In the genomic region with DNA sequence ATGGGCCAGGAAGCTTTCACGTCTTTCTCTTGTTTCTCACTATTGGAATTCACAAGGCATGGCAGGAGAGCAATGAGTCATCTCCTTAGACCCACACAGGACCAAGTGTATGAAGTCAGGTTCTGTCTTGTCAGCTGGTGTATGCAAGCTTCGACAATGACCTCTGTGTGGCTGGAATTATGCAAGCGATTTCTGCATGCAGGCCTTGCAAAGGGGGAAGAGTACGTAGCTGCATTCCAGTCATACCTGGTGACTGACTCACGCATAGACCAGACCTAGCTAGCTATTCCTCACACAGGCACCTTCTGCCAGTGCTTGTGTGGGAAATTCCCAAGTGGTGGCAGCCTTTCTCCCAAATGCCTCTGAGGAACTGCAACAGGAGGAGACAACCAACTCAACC, we compare ENCODE assay signal across 8 mouse cellular contexts. TPM values are rescaled to one million over a fixed set of nuclear protein-coding genes. Genes with fewer than 3 reads are reported as not detected.
A peak's percentile ranks its signal among the peaks of the same experiment; 100 is the strongest.
DNase-seq lines count a peak whose midpoint lies in the region; ATAC-seq and TF ChIP-seq lines count a peak whose summit lies in the region.

No protein-coding gene starts in this region.

- peak; percentile 40 for DNase-seq in ovary, adult 18-20 months (ENCODE audit: low spot score)
- no peak for DNase-seq in ovary, postnatal 36 days (ENCODE audit: low spot score)
- DNase-seq in kidney, adult 2 months: peak; percentile 87
- peak; percentile 55 to 72 for DNase-seq in lung, postnatal 4 days
- DNase-seq in left cerebral cortex, postnatal 10 days (ENCODE audit: extremely low spot score in 1 of 2, low spot score in 2 of 2): no peak
- no peak for DNase-seq in thymus, postnatal 0 days (ENCODE audit: low spot score)

- peaks cover 7% of the 10 kb centered on the region for H3K4me1 ChIP-seq in embryonic fibroblast, embryonic 13.5 days (ENCODE audit: control insufficient read depth, insufficient read depth, low read length)
- peaks cover 10% of the 10 kb centered on the region; the same call in 1 of the 2 replicates for H3K4me1 ChIP-seq in kidney, adult 2 months (ENCODE audit: control insufficient read depth, insufficient read depth, low read length)

- TF ChIP-seq POLR2A in embryonic fibroblast, embryonic 13.5 days (IDR thresholded peaks at IDR 0.05; ENCODE audit: low read depth, low read length): peak; percentile 56
- TF ChIP-seq POLR2A in kidney, adult 2 months (IDR thresholded peaks at IDR 0.05; ENCODE audit: low read depth, low read length): no peak

- H3K27me3 ChIP-seq in kidney, adult 2 months (replicated peaks; ENCODE audit: control insufficient read depth, insufficient read depth, low read length): no peaks in the 10 kb centered on the region

- TF ChIP-seq CTCF in embryonic fibroblast, embryonic 13.5 days (IDR thresholded peaks at IDR 0.05; ENCODE audit: borderline replicate concordance, insufficient read depth, low read length): no peak
- no peak for TF ChIP-seq CTCF in kidney, adult 2 months (conservative IDR thresholded peaks at IDR 0.05; ENCODE audit: insufficient read depth, insufficient read length, low read depth, low read length)

- ATAC-seq in erythroid progenitor cell, adult 5-6 weeks (replicated peaks; ENCODE audit: low FRiP score, poor library complexity, severe bottlenecking): no peak

- peaks cover 23% of the 10 kb centered on the region for H3K36me3 ChIP-seq in kidney, adult 2 months (ENCODE audit: control insufficient read depth, insufficient read depth, low read length)

- H3K27ac ChIP-seq in embryonic fibroblast, embryonic 13.5 days (ENCODE audit: insufficient read depth, low read length): peak overlapping the region; percentile 76
- peak overlapping the region; percentile 93 for H3K27ac ChIP-seq in kidney, adult 2 months (ENCODE audit: insufficient read depth, low read depth, low read length)

- 10% methylated on average over 5 of the region's 5 CpGs for WGBS in kidney, adult 2 months

- intact Hi-C loops in left cerebral cortex, postnatal 10 days (cut with DNase I): no loop called here

- no peak overlapping the region for H3K4me3 ChIP-seq in embryonic fibroblast, embryonic 13.5 days (ENCODE audit: insufficient read depth, low read length)
- no peak overlapping the region for H3K4me3 ChIP-seq in kidney, adult 2 months (ENCODE audit: insufficient read depth, low read depth, low read length)

RNA-seq across cellular contexts. Expression of a gene that starts 8.0 kb away (rescaled TPM):
- 90.8 and 91.0 TPM in 2 replicates for polyA plus RNA-seq in embryonic fibroblast, embryonic 13.5 days (2011; ENCODE audit: insufficient read length, low read depth, missing spikeins)
- polyA plus RNA-seq in kidney, adult 2 months (2012; rRNA removed): 91.7 and 104 TPM in 2 replicates
- total RNA-seq in erythroid progenitor cell, adult 5-6 weeks (2015; ENCODE audit: low replicate concordance): not detected in 2 replicates
- total RNA-seq in erythroid progenitor cell, adult 5-6 weeks (2017; ENCODE audit: low replicate concordance): 0.13 and 6.4 TPM in 2 replicates
- 100 to 1,000 TPM; 366 to 371 TPM for total RNA-seq in left cerebral cortex, postnatal 10 days (2021)
- polyA plus RNA-seq in thymus, postnatal 0 days (2015; fragmentation: Nextera tagmentation; extraction: Ambion mirVana): 45.1 and 49.5 TPM in 2 replicates

RNA-seq across cellular contexts. Expression of a gene that starts 9.1 kb away (rescaled TPM):
- polyA plus RNA-seq in embryonic fibroblast, embryonic 13.5 days (2011; ENCODE audit: insufficient read length, low read depth, missing spikeins): 7.2 and 9.1 TPM in 2 replicates
- 6.2 and 7.2 TPM in 2 replicates for polyA plus RNA-seq in kidney, adult 2 months (2012; rRNA removed)
- 2.5 and 3.4 TPM in 2 replicates for total RNA-seq in erythroid progenitor cell, adult 5-6 weeks (2015; ENCODE audit: low replicate concordance)
- 2.3 and 3.2 TPM in 2 replicates for total RNA-seq in erythroid progenitor cell, adult 5-6 weeks (2017; ENCODE audit: low replicate concordance)
- 10 to 100 TPM; 34.4 to 34.5 TPM for total RNA-seq in left cerebral cortex, postnatal 10 days (2021)
- 10.4 and 11.8 TPM in 2 replicates for polyA plus RNA-seq in thymus, postnatal 0 days (2015; fragmentation: Nextera tagmentation; extraction: Ambion mirVana)

RNA-seq across cellular contexts. Expression of a gene that starts 13.3 kb away (rescaled TPM):
- 4.4 and 6.1 TPM in 2 replicates for polyA plus RNA-seq in embryonic fibroblast, embryonic 13.5 days (2011; ENCODE audit: insufficient read length, low read depth, missing spikeins)
- polyA plus RNA-seq in kidney, adult 2 months (2012; rRNA removed): 0.50 and 0.61 TPM in 2 replicates
- not detected in 2 replicates for total RNA-seq in erythroid progenitor cell, adult 5-6 weeks (2015; ENCODE audit: low replicate concordance)
- total RNA-seq in erythroid progenitor cell, adult 5-6 weeks (2017; ENCODE audit: low replicate concordance): not detected in 2 replicates
- 1 to 10 TPM; 4.2 to 4.7 TPM for total RNA-seq in left cerebral cortex, postnatal 10 days (2021)
- 3.3 and 3.8 TPM in 2 replicates for polyA plus RNA-seq in thymus, postnatal 0 days (2015; fragmentation: Nextera tagmentation; extraction: Ambion mirVana)

Comparison
In these comparisons a context has a peak if more than half of its experiments do, and no peak if none do; other contexts are left out.
1. DNase-seq: peak in ovary, adult 18-20 months (single experiment), kidney, adult 2 months (single experiment) and lung, postnatal 4 days (2 of 2); none in ovary, postnatal 36 days (single experiment), left cerebral cortex, postnatal 10 days (0 of 2) and thymus, postnatal 0 days (single experiment).